Mouse (Mus musculus) liver, postnatal 0 days (tissue): Measurements from ENCODE around the gene Wnt5b.

Source experiments
- CTCF ChIP-seq: sonication (generic); IDR thresholded peaks from 2 replicates; pipeline ENCODE4 v1.5.1; 2016; ENCODE audit warnings: antibody characterized with exemption, low read depth
- EP300 ChIP-seq: IDR thresholded peaks from 2 replicates; pipeline ENCODE4 v1.6.1; 2016; ENCODE audit warnings: antibody characterized with exemption, low read depth, mild to moderate bottlenecking

DNA sequence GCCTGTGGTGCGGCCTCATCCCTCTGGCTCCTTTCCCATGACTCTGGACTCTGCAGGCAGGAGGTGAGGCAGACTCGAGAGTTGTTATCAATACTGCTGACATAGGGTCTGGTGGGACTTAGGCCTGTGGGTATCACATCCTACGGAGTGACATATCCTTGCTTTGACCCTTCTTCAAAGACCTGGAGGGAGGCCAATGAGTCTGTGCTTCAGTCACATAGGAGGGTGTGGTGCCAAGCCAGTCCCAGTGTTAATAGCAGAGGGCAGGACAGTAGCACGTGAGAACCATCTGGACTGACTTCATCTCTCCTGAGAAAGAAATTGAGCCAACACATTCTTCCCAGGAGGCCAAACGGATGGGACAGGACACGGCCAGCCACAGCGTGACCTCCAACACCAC lies 28.1 kb upstream of the Wnt5b start:
- TF ChIP-seq CTCF (no peak), EP300 (no peak)
